ENCODE assay signal across 7 mouse cellular contexts in the genomic region with DNA sequence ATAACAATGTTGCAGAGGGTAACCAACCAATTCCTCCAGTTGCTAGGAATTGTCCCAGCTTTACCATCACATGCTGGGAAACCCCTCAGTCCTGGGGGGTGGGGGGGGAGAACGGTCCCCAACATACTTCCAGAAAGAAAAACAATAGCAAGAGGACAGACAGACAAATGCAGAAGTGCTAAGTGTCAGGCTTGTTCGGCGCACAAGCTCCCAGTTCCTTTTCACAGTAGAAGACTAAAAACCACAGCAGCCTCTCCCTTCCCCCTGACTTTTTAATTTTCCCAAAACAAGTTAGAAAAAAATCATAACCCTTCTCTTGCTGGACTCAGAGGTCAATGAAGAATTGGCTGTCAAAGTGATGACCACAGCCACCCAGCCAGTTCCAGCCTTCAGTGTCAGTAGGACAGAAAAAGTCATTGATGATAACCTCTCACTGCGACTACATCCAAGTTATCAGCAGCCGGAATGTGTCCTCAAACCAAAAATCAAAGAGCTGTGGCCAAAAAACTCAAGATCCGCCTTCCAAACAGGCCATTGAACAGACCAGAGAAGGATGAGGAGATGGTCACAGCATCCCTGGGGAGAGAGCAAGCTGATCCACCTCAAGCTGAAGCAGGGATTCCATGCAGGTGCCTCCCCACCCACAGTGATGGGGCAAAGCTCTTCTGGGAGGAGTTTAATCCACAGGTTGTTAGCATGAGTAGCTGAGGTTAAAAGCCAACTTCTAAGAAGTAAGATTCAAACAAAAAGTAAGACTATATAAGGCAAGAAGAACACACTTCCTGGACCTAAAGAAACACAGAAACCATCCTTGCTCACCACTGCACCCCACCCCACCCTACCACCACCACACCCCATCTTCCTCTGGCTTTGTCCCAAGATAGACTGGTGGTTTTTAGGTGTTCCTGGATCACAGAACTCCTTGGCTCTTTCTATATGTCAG. TPM values are rescaled to one million over a fixed set of nuclear protein-coding genes. Genes with fewer than 3 reads are reported as not detected.
DNase-seq lines count a peak whose midpoint lies in the region; ATAC-seq and TF ChIP-seq lines count a peak whose summit lies in the region.

No protein-coding gene starts in this region.

- no peak overlapping the region for H3K9ac ChIP-seq in lung, embryonic 14.5 days
- H3K9ac ChIP-seq in limb, embryonic 13.5 days, result no peak overlapping the region
- H3K9ac ChIP-seq in stomach, embryonic 16.5 days (ENCODE audit: low read length), result no peak overlapping the region

- H3K9me3 ChIP-seq in lung, embryonic 14.5 days (ENCODE audit: low read depth, low read length), result no peaks in the 10 kb centered on the region
- no peaks in the 10 kb centered on the region for H3K9me3 ChIP-seq in embryonic facial prominence, embryonic 10.5 days
- no peaks in the 10 kb centered on the region for H3K9me3 ChIP-seq in limb, embryonic 13.5 days
- no peaks in the 10 kb centered on the region for H3K9me3 ChIP-seq in stomach, embryonic 16.5 days (replicated peaks; ENCODE audit: control insufficient read depth, low read length)

- WGBS in lung, embryonic 14.5 days, result 71% methylated on average over 6 of the region's 6 CpGs
- WGBS in embryonic facial prominence, embryonic 10.5 days, result 89% methylated on average over 6 of the region's 6 CpGs
- WGBS in limb, embryonic 13.5 days, result 85% methylated on average over 6 of the region's 6 CpGs
- WGBS in stomach, embryonic 16.5 days, result 78% methylated on average over 6 of the region's 6 CpGs
- 87% methylated on average over 6 of the region's 6 CpGs for WGBS in cerebellum, adult 2 months

- no peak overlapping the region for H3K4me3 ChIP-seq in lung, embryonic 14.5 days (ENCODE audit: low read depth, low read length)
- H3K4me3 ChIP-seq in embryonic facial prominence, embryonic 10.5 days, result peak overlapping the region; percentile 80; the same call in 1 of the 2 replicates
- H3K4me3 ChIP-seq in limb, embryonic 13.5 days, result peak overlapping the region; percentile 88
- peak overlapping the region; percentile 76; the same call in 1 of the 2 replicates for H3K4me3 ChIP-seq in stomach, embryonic 16.5 days (replicated peaks; ENCODE audit: low read length)
- no peak overlapping the region for H3K4me3 ChIP-seq in cerebellum, adult 2 months (replicated peaks; ENCODE audit: insufficient read depth, low read depth, low read length)

- TF ChIP-seq CTCF in lung, embryonic 14.5 days (IDR thresholded peaks at IDR 0.05; ENCODE audit: low read depth), result no peak
- no peak for TF ChIP-seq CTCF in cerebellum, adult 2 months (IDR thresholded peaks at IDR 0.05; ENCODE audit: borderline replicate concordance, insufficient read depth, low read depth, low read length)

- ATAC-seq in lung, embryonic 14.5 days (ENCODE audit: insufficient read depth), result no peak
- ATAC-seq in limb, embryonic 13.5 days (ENCODE audit: low FRiP score, low read depth), result no peak
- no peak for ATAC-seq in stomach, embryonic 16.5 days (ENCODE audit: insufficient read depth, low FRiP score)

- no peaks in the 10 kb centered on the region for H3K27me3 ChIP-seq in lung, embryonic 14.5 days (ENCODE audit: insufficient read depth, low read length)
- H3K27me3 ChIP-seq in embryonic facial prominence, embryonic 10.5 days (replicated peaks; ENCODE audit: low read depth, poor library complexity, severe bottlenecking), result peaks cover 20% of the 10 kb centered on the region
- H3K27me3 ChIP-seq in limb, embryonic 13.5 days, result no peaks in the 10 kb centered on the region
- no peaks in the 10 kb centered on the region for H3K27me3 ChIP-seq in stomach, embryonic 16.5 days (ENCODE audit: control insufficient read depth, insufficient read depth, low read length)
- no peaks in the 10 kb centered on the region for H3K27me3 ChIP-seq in cerebellum, adult 2 months (ENCODE audit: control insufficient read depth, insufficient read depth, low read length)

- no peak overlapping the region for H3K27ac ChIP-seq in lung, embryonic 14.5 days (ENCODE audit: low read depth)
- no peak overlapping the region for H3K27ac ChIP-seq in embryonic facial prominence, embryonic 10.5 days (replicated peaks)
- no peak overlapping the region for H3K27ac ChIP-seq in limb, embryonic 13.5 days
- no peak overlapping the region; the same call in 1 of the 2 replicates for H3K27ac ChIP-seq in stomach, embryonic 16.5 days (ENCODE audit: low read length)
- no peak overlapping the region for H3K27ac ChIP-seq in cerebellum, adult 2 months (ENCODE audit: insufficient read depth, low read length)

- H3K4me2 ChIP-seq in lung, embryonic 14.5 days, result peak overlapping the region; percentile 86; the same call in 1 of the 2 replicates
- H3K4me2 ChIP-seq in limb, embryonic 13.5 days (replicated peaks), result peak overlapping the region; percentile 78
- H3K4me2 ChIP-seq in stomach, embryonic 16.5 days (ENCODE audit: low read depth, low read length), result peak overlapping the region; percentile 89

- TF ChIP-seq POLR2A in cerebellum, adult 2 months (IDR thresholded peaks at IDR 0.05; ENCODE audit: borderline replicate concordance, insufficient read depth, low read length), result no peak

- no peaks in the 10 kb centered on the region for H3K36me3 ChIP-seq in lung, embryonic 14.5 days (ENCODE audit: insufficient read depth)
- no peaks in the 10 kb centered on the region for H3K36me3 ChIP-seq in embryonic facial prominence, embryonic 10.5 days (replicated peaks)
- no peaks in the 10 kb centered on the region for H3K36me3 ChIP-seq in limb, embryonic 13.5 days
- H3K36me3 ChIP-seq in stomach, embryonic 16.5 days (ENCODE audit: control insufficient read depth, insufficient read depth, low read length), result no peaks in the 10 kb centered on the region

- H3K4me1 ChIP-seq in lung, embryonic 14.5 days (ENCODE audit: insufficient read depth), result no peaks in the 10 kb centered on the region
- peaks cover 40% of the 10 kb centered on the region for H3K4me1 ChIP-seq in embryonic facial prominence, embryonic 10.5 days
- peaks cover 35% of the 10 kb centered on the region for H3K4me1 ChIP-seq in limb, embryonic 13.5 days
- peaks cover 22% of the 10 kb centered on the region for H3K4me1 ChIP-seq in stomach, embryonic 16.5 days (ENCODE audit: control insufficient read depth, insufficient read depth, low read length)
- H3K4me1 ChIP-seq in cerebellum, adult 2 months (ENCODE audit: control insufficient read depth, insufficient read depth, low read length), result peaks cover 12% of the 10 kb centered on the region

- DNase-seq in lung, embryonic 14.5 days, result no peak
- no peak for DNase-seq in lung, postnatal 4 days
- no peak for DNase-seq in embryonic facial prominence, embryonic 10.5 days (ENCODE audit: low spot score)
- no peak for DNase-seq in cerebellum, adult 2 months
- no peak for DNase-seq in layer of hippocampus, adult 9-10 months (ENCODE audit: low spot score)

RNA-seq across cellular contexts. Expression of gene Ankrd44, which starts 2.5 kb away (rescaled TPM):
- 18.3 and 22.2 TPM in 2 replicates for polyA plus RNA-seq in lung, embryonic 14.5 days (2014; fragmentation: Nextera tagmentation; extraction: Ambion mirVana)
- polyA plus RNA-seq in embryonic facial prominence, embryonic 10.5 days (2016; fragmentation: Nextera tagmentation; extraction: Ambion mirVana), result 17.4 and 19.2 TPM in 2 replicates
- polyA plus RNA-seq in limb, embryonic 13.5 days (2015; fragmentation: Nextera tagmentation; extraction: Ambion mirVana), result 20.3 and 23.0 TPM in 2 replicates
- polyA plus RNA-seq in stomach, embryonic 16.5 days (2015; fragmentation: Nextera tagmentation; extraction: Ambion mirVana), result 13.8 and 14.5 TPM in 2 replicates
- 18.6 and 19.4 TPM in 2 replicates for polyA plus RNA-seq in cerebellum, adult 2 months (2012; rRNA removed)

Comparison
In these comparisons a context has a peak if more than half of its experiments do, and no peak if none do; other contexts are left out.
1. H3K4me3 ChIP-seq: peak in embryonic facial prominence, embryonic 10.5 days (single experiment), limb, embryonic 13.5 days (single experiment) and stomach, embryonic 16.5 days (single experiment); none in lung, embryonic 14.5 days (single experiment) and cerebellum, adult 2 months (single experiment).
2. Peak in every context shown above with its lines, with median percentiles within 50 percentile points of each other: H3K4me2 ChIP-seq.